Mouse (Mus musculus) cerebellum, adult 9-11 months (tissue): ENCODE measurements at regions not wholly inside any gene's neighbourhood (a gene's known extent, or its start where the extent isn't known, plus 50 kb on each side); places are given as distances from the start of the nearest gene placed in this dataset.

Experiments
- DNase-seq: peaks from one replicate; pipeline ENCODE4 v3.0.0; 2022

DNA sequence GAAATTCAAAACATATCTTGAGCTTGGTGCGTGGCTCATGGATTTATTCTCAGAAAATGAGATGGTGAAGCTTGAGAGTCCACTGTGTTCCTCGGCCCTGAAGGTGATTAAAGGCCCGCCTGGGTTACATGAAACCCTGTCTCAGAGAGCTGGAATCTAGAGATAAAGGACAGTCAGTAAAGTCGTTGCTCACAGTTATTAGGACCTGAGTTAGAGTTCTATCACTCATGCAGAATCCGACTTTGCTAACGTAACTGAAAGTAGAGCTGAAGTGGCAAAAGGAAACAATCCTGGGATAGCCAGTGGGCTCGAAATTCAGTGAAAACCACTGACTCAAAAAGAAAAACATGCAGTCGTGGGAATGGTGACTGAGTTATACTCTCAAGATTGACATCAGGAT, 198.9 kb upstream of the Sema3a start:
- DNase-seq = no peak

- DNase-seq = no peak
Measured at GRCm38 (mm10) chr5:12927247-12927646, 198.0 kb upstream of the Sema3a start.

DNA sequence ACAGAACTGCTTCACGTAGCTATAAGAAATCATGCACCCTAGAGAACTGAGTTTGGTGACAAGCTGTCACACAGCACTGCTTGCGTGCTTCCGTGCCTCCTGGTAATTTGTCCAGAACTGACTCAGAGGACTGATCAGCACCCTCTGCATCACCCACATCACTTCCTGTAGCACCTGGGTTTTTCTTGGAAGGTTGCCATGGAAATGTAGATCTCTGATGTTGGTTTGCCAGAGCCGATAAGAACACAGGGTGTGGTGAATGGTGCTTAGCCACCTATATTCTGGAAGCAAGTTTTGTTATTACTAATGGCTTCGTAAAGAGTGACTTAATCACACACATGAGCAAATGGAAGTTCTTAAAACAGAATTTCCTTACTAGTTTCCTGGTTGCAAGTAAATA, 188.2 kb upstream of the Sema3a start:
- no peak for DNase-seq

DNA sequence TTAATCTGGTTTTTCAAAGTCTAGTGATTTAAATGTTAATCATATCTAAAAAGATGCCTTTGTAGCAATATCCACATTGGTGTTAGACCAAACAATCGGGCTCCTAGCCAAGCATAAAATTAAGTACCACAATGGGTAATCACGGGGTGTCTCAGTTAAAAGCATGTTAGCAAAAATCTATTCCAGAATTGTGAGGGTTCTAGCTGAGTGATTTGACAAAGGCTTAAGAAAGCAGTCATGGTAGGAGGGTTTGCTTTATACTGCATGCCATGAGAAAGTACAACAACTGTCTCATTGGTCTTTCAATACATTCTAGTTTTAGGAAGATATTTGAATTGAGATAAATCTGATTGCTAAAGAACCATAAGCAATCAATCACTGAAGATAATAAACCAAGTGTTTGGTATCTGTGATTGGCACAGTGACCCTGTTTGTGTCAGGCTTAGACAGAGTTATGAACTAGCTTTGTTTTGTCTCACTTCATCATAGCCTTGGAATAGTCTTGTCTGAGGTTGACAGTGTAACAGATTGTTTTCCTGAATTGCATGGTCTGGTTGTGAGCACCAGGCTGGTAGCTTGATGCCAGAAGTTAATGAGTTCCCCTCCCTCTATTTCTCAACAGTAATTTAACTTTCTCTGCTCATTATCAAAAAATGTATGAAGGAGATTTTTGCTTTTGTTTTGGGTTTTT, 186.9 kb upstream of the Sema3a start:
- DNase-seq = no peak

GRCm38 (mm10) chr5:12944554-12944953, 180.7 kb upstream of the Sema3a start:
- DNase-seq = no peak

- DNase-seq = no peak
Measured at GRCm38 (mm10) chr5:12948472-12948871, 176.7 kb upstream of the Sema3a start.

GRCm38 (mm10) chr5:12970987-12971386, 154.2 kb upstream of the Sema3a start:
- no peak for DNase-seq

DNA sequence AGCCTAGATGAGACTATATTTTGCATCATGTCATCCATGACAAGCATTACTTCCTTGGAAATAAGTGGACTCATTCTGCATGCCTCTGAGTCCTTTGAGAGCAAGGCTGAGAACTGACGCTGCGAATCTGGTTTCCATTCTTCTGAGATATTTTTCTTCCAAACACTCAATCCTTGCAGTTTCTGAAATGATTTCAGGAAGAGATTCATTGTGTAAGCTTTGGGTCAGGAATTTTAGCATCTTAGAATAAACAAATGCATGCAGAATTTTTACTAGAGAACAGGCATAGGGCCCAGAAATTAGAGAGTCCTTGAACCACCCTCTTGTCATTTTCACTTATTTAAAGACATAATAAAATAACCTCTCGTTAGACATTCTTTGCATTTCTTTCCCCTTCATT, 151.5 kb upstream of the Sema3a start:
- DNase-seq = no peak

GRCm38 (mm10) chr5:12976015-12976742, 149.0 kb upstream of the Sema3a start:
- no peak for DNase-seq

- DNase-seq = no peak
Measured at GRCm38 (mm10) chr5:12977875-12978274, 147.3 kb upstream of the Sema3a start.

DNA sequence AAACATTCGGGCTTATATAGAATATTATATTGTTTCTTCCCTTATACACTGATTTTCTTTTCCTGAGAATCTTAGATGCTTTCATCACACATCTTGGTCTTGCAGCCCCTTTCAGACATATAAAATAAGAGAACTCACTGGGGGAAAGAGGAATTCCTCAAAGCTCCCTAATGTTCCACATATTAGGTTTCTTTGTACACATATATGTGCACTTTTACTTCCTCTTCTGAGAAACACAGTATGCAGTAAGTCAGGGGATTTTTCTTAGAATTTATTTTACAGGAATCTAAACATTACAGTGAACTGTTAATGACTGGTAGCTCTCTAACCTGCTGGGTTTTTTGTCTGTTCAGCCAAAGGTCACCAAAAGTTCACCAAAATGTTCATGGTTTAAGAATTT, 131.4 kb upstream of the Sema3a start:
- DNase-seq = no peak

- DNase-seq = no peak
Measured at GRCm38 (mm10) chr5:12997440-12997839, 127.8 kb upstream of the Sema3a start.

DNA sequence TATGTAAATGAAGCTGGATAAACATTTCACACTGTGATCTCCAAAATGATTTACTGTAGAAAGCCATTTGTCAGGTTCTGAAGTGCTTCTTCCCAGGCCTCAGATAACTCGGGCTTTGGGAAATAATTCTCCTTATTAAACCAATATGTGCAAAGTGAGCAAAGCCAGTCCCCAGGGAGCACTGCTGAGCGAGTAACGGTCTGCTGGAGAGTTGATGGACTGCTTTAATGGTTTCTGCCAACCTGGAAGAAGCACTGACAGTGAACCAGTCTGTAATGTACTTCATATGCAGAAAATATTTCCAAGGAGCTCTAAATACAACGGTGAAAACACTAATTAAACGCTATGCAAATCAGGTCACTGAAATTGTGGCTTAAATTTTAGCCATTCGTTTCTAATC, 118.1 kb upstream of the Sema3a start:
- DNase-seq = no peak

- DNase-seq = no peak
Measured at GRCm38 (mm10) chr5:13022270-13022669, 102.9 kb upstream of the Sema3a start.

DNA sequence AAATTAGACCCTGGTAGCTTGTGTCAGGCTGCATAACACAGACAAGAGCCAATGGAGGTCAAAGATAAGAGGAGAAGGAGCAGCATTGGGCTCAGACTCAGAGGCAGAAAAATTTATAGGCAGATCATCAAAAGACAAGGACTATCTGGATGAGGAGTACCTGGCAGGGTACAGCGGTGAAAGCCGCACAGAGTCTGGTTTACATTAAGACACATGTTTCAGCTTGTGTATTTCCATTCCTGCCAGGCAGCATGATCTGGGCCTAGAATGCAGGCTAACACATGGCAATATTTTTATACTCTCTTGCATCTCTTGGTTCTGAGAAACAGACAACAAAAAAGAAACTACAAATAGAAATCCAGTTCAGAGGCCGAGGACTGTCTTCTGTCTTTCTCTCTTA, 91.9 kb upstream of the Sema3a start:
- no peak for DNase-seq

- DNase-seq = no peak
Measured at GRCm38 (mm10) chr5:13036127-13036526, 89.1 kb upstream of the Sema3a start.

DNA sequence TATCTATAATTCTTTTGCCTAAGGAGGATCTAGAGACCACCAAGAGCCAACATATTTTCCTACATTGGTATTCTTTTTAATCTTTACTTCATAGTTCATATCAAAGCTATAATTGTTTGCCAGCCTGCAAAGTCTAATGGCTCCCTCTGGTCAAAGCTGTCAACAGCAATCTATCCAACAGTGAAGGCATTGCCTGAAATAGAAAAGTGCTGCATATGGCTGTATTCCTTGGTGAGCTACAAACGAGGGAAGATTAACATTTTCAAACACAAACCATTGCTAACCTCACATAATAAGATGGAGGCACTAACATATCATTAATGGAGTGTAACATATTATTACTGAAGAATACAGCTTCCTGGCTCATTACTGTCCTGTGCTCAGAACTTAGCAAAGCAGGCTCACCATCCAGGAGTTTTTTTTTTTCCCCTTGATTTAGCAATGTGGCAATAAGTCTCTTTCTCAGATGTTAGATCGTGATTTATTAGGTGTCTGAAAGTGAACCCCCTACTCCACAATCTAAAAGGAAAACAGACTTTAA, 66.3 kb upstream of the Sema3a start:
- DNase-seq = no peak

- no peak for DNase-seq
Measured at GRCm38 (mm10) chr5:13066942-13067341, 58.3 kb upstream of the Sema3a start.
